Mouse (Mus musculus) embryonic stem cell, embryonic (primary cell): ENCODE results near the gene Gtf2h1.

Experiments used
- CTCF ChIA-PET, 4 experiments: fragments of 300-600 bp in 2 of 4; fragments of 350-600 bp in 2 of 4; sonication (Branson Sonifier 250); formaldehyde crosslinking; loops; one replicate each; lab custom pipeline; 2022; ENCODE audit warnings: inconsistent platforms in 2 of 4; lab: Charles Lee
- POLR2A ChIA-PET, 4 experiments: fragments of 300-600 bp in 2 of 4; fragments of 350-600 bp in 2 of 4; sonication (Branson Sonifier 250); formaldehyde crosslinking; loops; one replicate each; lab custom pipeline; 2022; ENCODE audit warnings: antibody characterized with exemption in 4 of 4, inconsistent platforms in 1 of 4; lab: Charles Lee

The Gtf2h1 gene

GRCm38 (mm10) chr7:46838891-46839302, 43.0 kb downstream of the Gtf2h1 start:
- POLR2A ChIA-PET, result interaction anchor here (0.8 to 5.0 kb wide), 23 partner anchors 8 to 237 kb away, joined by 3 to 32 read pairs (median 3); partner anchors contain the start of genes Gtf2h1 (in 2 of the 4), Hps5 (in 2 of the 4) and Sergef (in 1 of the 4)
- CTCF ChIA-PET, result interaction anchor here (0.6 to 1.8 kb wide), 6 partner anchors 9 to 121 kb away, joined by 3 to 5 read pairs (median 4); no protein-coding TSS in a partner anchor

- ChIA-PET CTCF (interaction anchor here in 1 of 4 experiments (0.6 to 1.8 kb wide), 3 partner anchors 9 to 110 kb away, joined by 3 to 5 read pairs (median 4); no protein-coding TSS in a partner anchor), POLR2A (interaction anchor here (0.6 to 5.0 kb wide), 35 partner anchors 8 to 1092 kb away, joined by 3 to 32 read pairs (median 4); partner anchors contain the start of genes Gtf2h1 (in 3 of the 4), Hps5 (in 3 of the 4) and Sergef (in 1 of the 4))
Measured at GRCm38 (mm10) chr7:46839446-46839845, 43.5 kb downstream of the Gtf2h1 start.

- ChIA-PET CTCF (interaction anchor here in 1 of 4 experiments (1.8 kb wide), 2 partner anchors 10 to 15 kb away, joined by 4 to 5 read pairs; no protein-coding TSS in a partner anchor), POLR2A (interaction anchor here (0.6 to 5.0 kb wide), 28 partner anchors 8 to 1093 kb away, joined by 3 to 32 read pairs (median 4); partner anchors contain the start of genes Gtf2h1 (in 1 of the 4), Hps5 (in 1 of the 4) and Sergef (in 1 of the 4))
Measured at GRCm38 (mm10) chr7:46839861-46840260, 44.0 kb downstream of the Gtf2h1 start.

GRCm38 (mm10) chr7:46840326-46840725, 44.4 kb downstream of the Gtf2h1 start:
- CTCF ChIA-PET, result interaction anchor here in 2 of 4 experiments (0.5 to 1.8 kb wide), 2 partner anchors 15 to 1141 kb away, joined by 3 to 4 read pairs; partner anchors contain the start of gene Car11 (in 1 of the 2)
- POLR2A ChIA-PET, result interaction anchor here in 3 of 4 experiments (0.6 to 5.0 kb wide), 16 partner anchors 8 to 201 kb away, joined by 3 to 32 read pairs (median 4); partner anchors contain the start of genes Gtf2h1 (in 1 of the 3), Hps5 (in 1 of the 3) and Sergef (in 1 of the 3)

DNA sequence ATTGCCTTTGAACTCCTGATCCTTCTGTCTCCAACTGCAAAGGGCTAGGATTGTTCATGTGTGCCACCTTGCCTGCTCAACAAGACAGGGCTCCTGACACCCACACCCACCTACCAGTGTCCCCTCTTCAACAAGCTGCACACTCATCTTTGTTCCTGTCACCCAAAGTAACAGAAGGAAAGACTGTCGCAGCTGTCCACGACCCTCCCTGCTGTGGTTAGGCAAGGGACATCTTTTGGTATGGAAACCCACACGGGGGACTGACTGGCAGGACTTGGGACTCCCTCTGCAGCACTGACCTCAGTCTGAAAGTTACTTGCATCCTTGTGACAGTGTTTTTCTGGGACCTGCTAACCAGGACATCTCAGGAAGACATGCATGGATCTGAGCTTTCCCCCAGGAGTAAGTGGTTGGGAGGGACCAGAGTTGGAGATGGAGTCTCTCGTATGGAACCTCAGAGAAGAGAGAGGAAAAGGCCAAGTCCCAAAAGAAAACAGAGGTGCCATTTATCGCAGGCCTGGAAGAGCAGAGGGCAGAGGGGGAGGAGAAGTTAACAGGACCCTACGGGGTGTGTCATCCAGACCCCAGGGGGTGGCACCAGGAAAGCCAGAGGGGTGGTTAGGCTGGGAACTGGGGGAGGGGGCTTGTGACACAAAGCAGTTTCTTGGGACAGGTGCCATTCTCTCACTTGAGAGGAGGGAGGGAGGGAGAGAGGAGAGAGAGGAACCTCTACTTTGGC, 45.1 kb downstream of the Gtf2h1 start, which contains the start of gene Ldha:
TSS of gene Ldha (plus strand) at position 689 of the 739 bp plus-strand sequence.
- POLR2A ChIA-PET, result interaction anchor here in 3 of 4 experiments (0.6 to 5.0 kb wide), 12 partner anchors 7 to 115 kb away, joined by 3 to 32 read pairs (median 10); partner anchors contain the start of genes Gtf2h1 (in 1 of the 3) and Hps5 (in 1 of the 3)
- CTCF ChIA-PET, result interaction anchor here in 2 of 4 experiments (0.5 to 0.6 kb wide), 2 partner anchors 459 to 1142 kb away, joined by 3 read pairs; partner anchors contain the start of gene Car11 (in 1 of the 2)

GRCm38 (mm10) chr7:46842278-46842677, 46.4 kb downstream of the Gtf2h1 start:
- POLR2A ChIA-PET, result interaction anchor here in 2 of 4 experiments (0.8 to 1.9 kb wide), 6 partner anchors 10 to 33 kb away, joined by 3 to 9 read pairs (median 6); no protein-coding TSS in a partner anchor

GRCm38 (mm10) chr7:46843576-46843975, 47.7 kb downstream of the Gtf2h1 start:
- ChIA-PET POLR2A (interaction anchor here in 2 of 4 experiments (2.6 to 4.8 kb wide), 3 partner anchors 12 to 17 kb away, joined by 26 to 44 read pairs (median 44); no protein-coding TSS in a partner anchor), CTCF (no interaction called here)

More at GRCm38 (mm10) chr7:46842278-46842677, 46.4 kb downstream of the Gtf2h1 start:
- CTCF ChIA-PET, result no interaction called here

GRCm38 (mm10) chr7:46845211-46845977, 49.5 kb downstream of the Gtf2h1 start:
- ChIA-PET POLR2A (interaction anchor here (0.5 to 6.3 kb wide), 49 partner anchors 7 to 1859 kb away, joined by 3 to 44 read pairs (median 4); partner anchors contain the start of genes Gtf2h1 (in 3 of the 4), Hps5 (in 3 of the 4), Ldhc (in 1 of the 4) and Prmt1 (in 1 of the 4)), CTCF (interaction anchor here (0.6 to 1.7 kb wide), 6 partner anchors 16 to 135 kb away, joined by 3 to 4 read pairs (median 3); partner anchors contain the start of gene Saal1 (in 1 of the 4))

- ChIA-PET POLR2A (interaction anchor here (0.6 to 6.3 kb wide), 40 partner anchors 7 to 231 kb away, joined by 3 to 44 read pairs (median 4); partner anchors contain the start of genes Gtf2h1 (in 3 of the 4), Hps5 (in 3 of the 4), Ldhc (in 1 of the 4) and Sergef (in 1 of the 4)), CTCF (interaction anchor here in 2 of 4 experiments (0.6 to 1.7 kb wide), 4 partner anchors 17 to 135 kb away, joined by 3 to 4 read pairs (median 3); no protein-coding TSS in a partner anchor)
Measured at GRCm38 (mm10) chr7:46845978-46846485, 50.1 kb downstream of the Gtf2h1 start.

DNA sequence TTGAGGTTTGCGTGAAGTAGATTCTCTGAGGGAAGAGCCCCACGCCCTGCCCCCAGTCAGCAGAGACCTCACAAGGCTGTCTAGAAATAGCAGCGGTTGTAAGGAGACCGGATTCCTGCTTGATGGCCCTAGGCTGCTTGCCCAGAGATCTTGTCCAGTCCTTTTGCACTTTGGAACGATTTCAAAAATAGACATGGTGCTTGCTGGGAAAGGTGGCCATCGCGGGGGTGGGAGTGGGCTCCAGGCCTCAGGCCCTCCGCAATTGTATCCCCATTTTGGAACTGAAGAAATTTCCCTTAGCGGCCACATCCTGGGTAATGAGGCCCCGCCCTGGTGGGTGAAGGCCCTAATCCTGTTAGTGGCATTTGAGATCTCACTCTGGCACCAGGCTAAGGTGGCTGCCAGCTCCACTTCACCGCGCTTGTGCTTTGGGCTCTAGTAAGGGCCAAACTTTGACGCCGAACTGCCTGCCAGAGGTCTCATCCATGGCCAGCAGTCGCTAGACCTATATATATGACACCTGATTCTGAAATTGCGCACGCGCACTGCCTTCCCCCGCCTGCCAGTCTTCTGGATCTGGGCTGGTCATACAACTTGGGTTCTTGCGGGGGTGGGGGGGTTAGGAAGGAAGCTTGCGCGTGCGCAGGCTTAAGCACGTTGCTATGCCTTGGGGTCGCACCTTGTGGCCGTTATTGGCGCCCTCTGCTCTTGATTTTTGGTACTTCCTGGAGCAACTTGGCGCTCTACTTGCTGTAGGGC, 50.8 kb downstream of the Gtf2h1 start:
- ChIA-PET POLR2A (interaction anchor here (0.5 to 6.3 kb wide), 26 partner anchors 8 to 208 kb away, joined by 3 to 44 read pairs (median 5); partner anchors contain the start of genes Gtf2h1 (in 3 of the 4), Hps5 (in 3 of the 4), Ldhc (in 1 of the 4) and Sergef (in 1 of the 4)), CTCF (interaction anchor here in 2 of 4 experiments (0.6 to 1.2 kb wide), 4 partner anchors 17 to 136 kb away, joined by 3 to 4 read pairs (median 3); no protein-coding TSS in a partner anchor)

GRCm38 (mm10) chr7:46849287-46849686, 53.4 kb downstream of the Gtf2h1 start:
- ChIA-PET POLR2A (interaction anchor here in 2 of 4 experiments (0.9 to 6.3 kb wide), 18 partner anchors 10 to 89 kb away, joined by 3 to 32 read pairs (median 5); partner anchors contain the start of genes Gtf2h1 (in 2 of the 2), Hps5 (in 2 of the 2) and Ldhc (in 1 of the 2)), CTCF (interaction anchor here in 2 of 4 experiments (0.6 kb wide), 2 partner anchors 87 to 221 kb away, joined by 3 read pairs; no protein-coding TSS in a partner anchor)

DNA sequence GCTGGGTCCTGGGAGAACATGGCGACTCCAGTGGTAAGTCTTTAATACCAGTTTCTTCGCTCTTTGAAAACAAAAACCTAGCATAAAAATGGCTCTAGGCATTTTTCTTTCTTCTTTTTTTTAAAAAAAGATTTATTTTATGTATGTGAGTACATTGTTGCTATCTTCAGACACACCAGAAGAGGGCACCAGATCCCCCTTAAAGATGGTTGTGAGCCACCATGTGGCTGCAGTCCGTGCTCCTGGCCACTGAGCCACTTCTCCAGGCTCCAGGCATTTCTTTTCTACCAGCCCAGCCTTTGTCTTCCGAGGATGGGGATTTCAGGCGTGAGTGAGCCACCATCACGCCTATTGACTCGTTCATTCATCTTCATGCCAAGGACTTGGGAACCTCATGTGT, 55.1 kb downstream of the Gtf2h1 start:
- POLR2A ChIA-PET, result interaction anchor here in 2 of 4 experiments (0.5 to 6.3 kb wide), 5 partner anchors 8 to 172 kb away, joined by 3 to 32 read pairs (median 12); no protein-coding TSS in a partner anchor
- CTCF ChIA-PET, result interaction anchor here in 1 of 4 experiments (1.2 kb wide), 1 partner anchor 8 kb away, joined by 4 read pairs; no protein-coding TSS in a partner anchor

DNA sequence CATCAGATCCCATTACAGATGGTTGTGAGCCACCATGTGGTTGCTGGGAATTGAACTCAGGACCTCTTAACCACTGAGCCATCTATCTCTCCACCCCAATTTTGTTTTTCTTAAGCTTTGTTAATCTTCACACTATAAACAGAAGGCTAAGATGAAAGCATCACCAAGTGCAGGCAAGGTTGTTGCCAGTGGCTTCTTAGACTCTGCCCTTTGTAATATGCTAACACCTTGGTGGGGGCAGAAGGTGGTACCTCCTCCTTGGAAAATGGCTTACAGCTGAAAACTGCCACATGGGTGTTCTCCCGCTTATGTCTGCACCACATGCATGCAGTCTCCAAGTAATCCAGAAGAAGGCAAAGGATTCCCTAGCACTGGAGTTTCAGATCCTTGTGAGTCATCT, 56.8 kb downstream of the Gtf2h1 start:
- ChIA-PET POLR2A (interaction anchor here (0.9 to 2.7 kb wide), 11 partner anchors 10 to 98 kb away, joined by 3 to 14 read pairs (median 4); partner anchors contain the start of gene Ldha (in 1 of the 4)), CTCF (interaction anchor here in 1 of 4 experiments (1.6 kb wide), 1 partner anchor 82 kb away, joined by 4 read pairs; no protein-coding TSS in a partner anchor)

DNA sequence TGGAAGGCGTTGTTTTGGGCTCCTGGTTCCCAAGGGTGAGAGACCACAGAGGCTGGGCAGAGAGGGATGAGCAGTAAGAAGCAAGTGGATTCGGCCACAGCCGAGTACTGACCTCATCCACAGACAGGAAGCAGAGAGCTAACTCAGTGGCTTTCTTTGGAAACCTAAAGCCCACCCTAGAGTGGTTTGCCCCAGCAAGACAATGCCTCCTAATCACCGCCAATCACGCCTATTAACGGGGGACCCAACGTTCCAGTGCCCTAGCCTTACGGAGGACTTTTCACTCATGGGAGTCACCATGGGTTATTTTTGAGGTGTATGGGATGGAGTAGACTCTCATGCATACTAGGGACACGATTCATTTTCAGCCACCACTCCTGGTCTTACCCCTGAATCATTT, 57.5 kb downstream of the Gtf2h1 start:
- ChIA-PET POLR2A (interaction anchor here (0.7 to 4.8 kb wide), 13 partner anchors 8 to 144 kb away, joined by 3 to 44 read pairs (median 4); partner anchors contain the start of gene Uevld (in 1 of the 4)), CTCF (interaction anchor here in 2 of 4 experiments (0.7 to 1.6 kb wide), 2 partner anchors 12 to 83 kb away, joined by 3 to 4 read pairs; no protein-coding TSS in a partner anchor)
